Mouse (Mus musculus) forelimb bud, embryonic 11.5 days (tissue): ENCODE results near the gene Capn7.
A peak's percentile ranks its signal among the peaks of the same experiment; 100 is the strongest.

Source experiments
- DNase-seq: peaks from one replicate; pipeline ENCODE4 v3.0.0-alpha.2; 2012; ENCODE audit warnings: low read depth, low spot score

Gene Capn7

GRCm38 (mm10) chr14:31336369-31337155, at the start of gene Capn7:
TSS of gene Capn7 (plus strand) at chr14:31336638.
- peak; percentile 98 for DNase-seq

- DNase-seq, result no peak
Measured at GRCm38 (mm10) chr14:31313192-31313591, 23.2 kb upstream of the Capn7 start.

- no peak for DNase-seq
Measured at GRCm38 (mm10) chr14:31316613-31317012, 19.8 kb upstream of the Capn7 start.

GRCm38 (mm10) chr14:31317754-31318153, 18.7 kb upstream of the Capn7 start:
- no peak for DNase-seq

GRCm38 (mm10) chr14:31319546-31319945, 16.9 kb upstream of the Capn7 start:
- DNase-seq, result no peak

GRCm38 (mm10) chr14:31321181-31321580, 15.3 kb upstream of the Capn7 start:
- no peak for DNase-seq

- DNase-seq, result no peak
Measured at GRCm38 (mm10) chr14:31322191-31322590, 14.2 kb upstream of the Capn7 start.

- no peak for DNase-seq
Measured at GRCm38 (mm10) chr14:31323189-31323588, 13.2 kb upstream of the Capn7 start.

- DNase-seq, result peak; percentile 31
Measured at GRCm38 (mm10) chr14:31323849-31324792, 12.3 kb upstream of the Capn7 start, which contains the start of gene Dnah1. TSS of gene Dnah1 (minus strand) at chr14:31323896.

GRCm38 (mm10) chr14:31324851-31325250, 11.6 kb upstream of the Capn7 start:
- DNase-seq, result no peak

- DNase-seq, result no peak
Measured at GRCm38 (mm10) chr14:31325551-31325950, 10.9 kb upstream of the Capn7 start.

- no peak for DNase-seq
Measured at GRCm38 (mm10) chr14:31326770-31327169, 9.7 kb upstream of the Capn7 start.

- DNase-seq, result no peak
Measured at GRCm38 (mm10) chr14:31327196-31327595, 9.2 kb upstream of the Capn7 start.

GRCm38 (mm10) chr14:31327681-31328080, 8.8 kb upstream of the Capn7 start:
- DNase-seq, result no peak

GRCm38 (mm10) chr14:31329741-31330140, 6.7 kb upstream of the Capn7 start:
- no peak for DNase-seq

- DNase-seq, result no peak
Measured at GRCm38 (mm10) chr14:31330957-31331356, 5.5 kb upstream of the Capn7 start.

- no peak for DNase-seq
Measured at GRCm38 (mm10) chr14:31335765-31336164, 673 bp upstream of the Capn7 start.

- DNase-seq, result no peak
Measured at GRCm38 (mm10) chr14:31337406-31337805, 968 bp downstream of the Capn7 start.

GRCm38 (mm10) chr14:31337947-31338346, 1.5 kb downstream of the Capn7 start:
- DNase-seq, result no peak

GRCm38 (mm10) chr14:31343241-31343640, 6.8 kb downstream of the Capn7 start:
- DNase-seq, result no peak

- DNase-seq, result no peak
Measured at GRCm38 (mm10) chr14:31345367-31345766, 8.9 kb downstream of the Capn7 start.

- DNase-seq, result no peak
Measured at GRCm38 (mm10) chr14:31362236-31362635, 25.8 kb downstream of the Capn7 start.
